Mouse (Mus musculus) left cerebral cortex, postnatal 25 days (tissue): ENCODE measurements around the gene Gm10837. TPM values are rescaled to one million over a fixed set of nuclear protein-coding genes. Genes with fewer than 3 reads are reported as not detected.
"Not testable (repeated sequence)": the region's sequence is repeated elsewhere in the genome, so short reads cannot be mapped to it uniquely, and the experiment has no call there.

Source experiments
- DNase-seq, 2 experiments: peaks; one replicate each; pipeline ENCODE4 v3.0.0; 2022; ENCODE audit warnings: low spot score in 2 of 2, mixed read lengths in 1 of 2
- intact Hi-C: fragments of 180-260 bp; cut with DNase I; formaldehyde crosslinking; loops from one replicate; pipeline ENCODE4 v1.15.1; 2025
- total RNA-seq, 2 experiments: library from RNA; stranded (reverse); gene quantifications; 2 replicates each; pipeline ENCODE4 v1.2.3; 2021

Gene Gm10837
- total RNA-seq = not detected

- intact Hi-C loops = no loop called here
- DNase-seq = no peak
Measured at GRCm38 (mm10) chr14:122490441-122491328, at the start of gene Gm10837. Gm10837 (plus strand) TSS chr14:122490586.

DNA sequence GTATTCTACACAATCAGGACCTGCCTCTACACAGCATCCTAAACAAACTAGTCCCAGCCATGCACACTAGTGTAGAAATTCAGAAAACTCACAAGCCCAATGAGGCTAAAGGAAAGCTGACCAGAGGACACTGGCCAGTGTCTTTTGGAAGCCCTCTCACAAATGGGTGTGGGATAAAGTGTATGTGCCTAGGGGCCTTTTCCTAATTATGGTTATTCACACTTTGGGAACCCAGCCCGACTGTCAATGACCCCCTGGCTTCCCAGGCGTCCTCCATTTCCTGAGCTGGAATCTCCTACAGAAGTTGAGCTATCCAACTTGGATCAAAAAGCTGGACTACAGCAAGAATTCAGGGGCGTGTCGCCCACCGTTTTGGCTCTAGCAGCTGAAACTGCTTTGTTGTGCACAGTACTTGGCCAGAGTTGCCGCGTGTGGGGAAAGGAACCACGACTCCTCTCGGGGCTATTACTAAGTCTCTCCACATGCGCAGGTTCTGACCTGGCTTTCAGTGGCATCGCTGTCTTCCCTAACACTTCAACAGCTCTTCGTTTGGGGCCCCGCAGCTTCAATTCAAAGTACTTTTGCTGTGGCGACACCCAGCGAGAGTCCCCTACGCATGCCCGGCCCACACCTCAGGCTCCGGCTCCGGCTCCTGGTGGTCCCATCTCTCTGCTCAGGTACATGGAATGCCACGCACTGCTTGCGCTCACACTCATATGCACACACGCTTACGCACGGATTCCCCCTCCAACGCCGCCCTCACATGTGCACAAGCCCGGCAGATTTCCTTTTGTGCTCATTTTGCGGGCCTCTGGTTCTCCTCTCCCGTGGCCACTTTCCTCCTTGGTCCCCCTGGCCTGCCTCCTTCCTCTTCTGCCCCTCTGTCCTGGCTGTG lies 40.5 kb upstream of the Gm10837 start:
- intact Hi-C loops = loop anchor here (5.0 kb wide), 3 partner anchors 37 to 223 kb away; no protein-coding TSS in a partner anchor
- DNase-seq = no peak

- intact Hi-C loops = loop anchor here (5.0 kb wide), 3 partner anchors 37 to 223 kb away; no protein-coding TSS in a partner anchor
- peak in 1 of 2 experiments; percentile 37 for DNase-seq
Measured at GRCm38 (mm10) chr14:122450496-122451382, 39.6 kb upstream of the Gm10837 start, which contains the start of gene Gm5089. Gm5089 (minus strand) TSS chr14:122451115.

DNA sequence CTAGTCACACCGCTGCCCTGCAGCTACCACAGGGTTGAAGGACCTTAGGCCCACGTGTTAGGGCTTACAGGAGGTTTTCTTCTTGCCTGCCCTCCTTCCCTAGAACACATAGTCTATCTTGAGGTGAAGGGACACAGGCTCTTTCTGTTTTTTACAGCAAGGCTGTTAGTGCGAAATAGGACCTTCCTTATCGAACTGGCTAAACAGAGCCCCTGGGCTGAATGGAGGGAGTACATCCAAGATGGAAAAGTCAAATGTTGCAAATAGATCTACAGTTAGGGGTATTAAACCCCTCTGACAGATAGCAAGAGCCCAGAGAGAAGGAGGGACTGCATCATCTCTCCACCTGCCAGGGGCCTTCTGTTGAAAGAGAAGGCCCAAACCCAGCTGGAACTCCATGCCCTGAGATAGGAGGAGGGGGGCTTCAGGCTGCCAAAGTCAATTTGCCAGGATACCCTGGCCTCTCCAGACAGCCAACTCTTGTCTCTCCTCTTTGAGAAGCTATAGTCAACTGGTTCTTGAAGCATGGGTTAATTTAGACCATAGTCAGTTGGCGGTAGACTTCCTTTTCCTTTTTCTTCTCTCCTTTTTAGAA lies 38.7 kb upstream of the Gm10837 start:
- intact Hi-C loops = loop anchor here (5.0 kb wide), 3 partner anchors 36 to 224 kb away; no protein-coding TSS in a partner anchor
- DNase-seq = no peak

- intact Hi-C loops = loop anchor here (5.0 kb wide), 3 partner anchors 34 to 226 kb away; no protein-coding TSS in a partner anchor
- no peak for DNase-seq
Measured at GRCm38 (mm10) chr14:122452701-122453387, 37.5 kb upstream of the Gm10837 start.

DNA sequence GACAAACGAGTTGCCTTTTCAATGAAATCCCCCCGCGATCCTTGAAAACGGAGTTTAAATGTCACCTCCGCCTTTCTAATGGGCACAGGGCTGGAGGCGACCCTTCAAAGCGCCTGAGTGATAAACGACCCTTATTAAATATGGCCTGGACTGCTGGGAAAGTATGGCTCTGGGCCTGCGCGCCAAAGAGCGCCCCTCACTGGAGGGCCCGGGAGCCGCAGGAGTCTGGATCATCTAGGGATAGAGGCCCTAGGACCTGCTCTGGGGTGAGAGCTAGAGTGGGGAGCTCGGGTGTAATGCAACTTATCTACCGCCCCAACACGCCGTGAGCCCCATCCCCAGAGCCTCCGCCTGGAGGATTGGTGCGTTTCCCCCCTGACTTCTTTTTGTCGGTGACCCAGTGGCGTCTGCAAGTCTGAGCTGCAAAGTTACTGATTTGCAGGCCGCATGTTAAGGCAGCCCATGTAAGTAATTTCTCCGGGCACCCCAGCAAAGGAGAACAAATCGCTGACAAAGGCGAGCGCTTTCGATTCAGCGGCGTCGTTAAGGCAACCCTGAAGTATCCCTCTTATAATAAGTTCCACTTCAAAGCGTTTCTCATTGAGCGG lies 36.9 kb upstream of the Gm10837 start:
- DNase-seq = peak in 1 of 2 experiments; percentile 53
- intact Hi-C loops = loop anchor here (5.0 kb wide), 3 partner anchors 34 to 226 kb away; no protein-coding TSS in a partner anchor

- intact Hi-C loops = loop anchor here (5.0 kb wide), 3 partner anchors 33 to 227 kb away; no protein-coding TSS in a partner anchor
- no peak for DNase-seq
Measured at GRCm38 (mm10) chr14:122453996-122454738, 36.2 kb upstream of the Gm10837 start.

DNA sequence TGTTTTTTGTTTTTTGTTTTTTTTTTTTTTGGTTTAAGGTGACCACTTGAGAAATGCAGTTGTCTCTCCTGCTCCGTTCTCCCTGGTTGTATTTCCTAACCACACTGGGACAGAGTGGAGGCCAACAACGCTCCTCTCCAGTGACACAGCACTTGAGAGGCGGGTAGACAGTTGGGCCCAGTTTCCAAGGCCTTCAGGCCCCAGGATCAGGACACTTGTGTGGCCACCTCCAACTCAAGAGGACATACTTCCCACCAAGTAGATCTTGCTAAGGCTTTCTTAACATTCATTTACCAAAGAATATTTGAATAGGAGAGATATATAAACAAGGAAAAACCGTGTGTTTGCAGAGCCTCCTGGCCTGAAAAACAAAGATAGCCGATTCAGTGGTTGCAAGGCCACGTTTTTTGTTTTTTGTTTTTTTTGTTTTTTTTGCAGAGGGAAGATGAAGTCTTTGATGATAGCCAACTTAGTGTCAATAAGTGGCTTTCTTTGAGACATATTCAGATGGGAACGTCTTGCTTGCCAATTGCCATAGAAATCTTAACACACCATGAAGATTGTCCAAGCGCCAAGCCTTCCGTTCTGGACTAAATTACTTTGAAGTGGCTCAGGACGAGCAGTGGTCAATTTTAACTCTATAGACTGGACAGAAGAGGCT lies 35.4 kb upstream of the Gm10837 start:
- no peak for DNase-seq
- intact Hi-C loops = loop anchor here (5.0 kb wide), 3 partner anchors 32 to 228 kb away; no protein-coding TSS in a partner anchor

DNA sequence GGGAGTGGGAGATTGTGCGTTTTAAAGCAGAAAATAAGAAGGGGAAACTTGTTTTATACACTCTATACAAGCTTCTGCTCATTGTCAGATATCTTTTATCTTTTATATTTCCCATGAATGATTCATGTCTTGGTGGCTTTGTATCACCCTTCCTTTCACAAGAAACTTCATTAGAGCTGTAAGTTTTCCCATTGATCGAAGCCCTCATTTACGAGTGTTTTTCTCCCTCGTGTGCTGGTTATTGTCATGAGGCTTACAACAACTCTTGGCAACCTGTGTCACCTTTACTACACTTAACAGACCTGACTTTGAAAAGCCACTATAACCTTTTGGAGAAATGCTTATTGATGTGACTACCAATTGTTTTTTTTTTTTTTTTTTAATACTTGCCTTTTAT lies 34.8 kb upstream of the Gm10837 start:
- no peak for DNase-seq
- intact Hi-C loops = no loop called here

GRCm38 (mm10) chr14:122459332-122459731 lies 31.1 kb upstream of the Gm10837 start:
- DNase-seq, intact Hi-C loops: not testable (repeated sequence)

- intact Hi-C loops = loop anchor here (5.0 kb wide), 1 partner anchor 77 kb away; no protein-coding TSS in a partner anchor
- no peak for DNase-seq
Measured at GRCm38 (mm10) chr14:122459776-122460175, 30.6 kb upstream of the Gm10837 start.

DNA sequence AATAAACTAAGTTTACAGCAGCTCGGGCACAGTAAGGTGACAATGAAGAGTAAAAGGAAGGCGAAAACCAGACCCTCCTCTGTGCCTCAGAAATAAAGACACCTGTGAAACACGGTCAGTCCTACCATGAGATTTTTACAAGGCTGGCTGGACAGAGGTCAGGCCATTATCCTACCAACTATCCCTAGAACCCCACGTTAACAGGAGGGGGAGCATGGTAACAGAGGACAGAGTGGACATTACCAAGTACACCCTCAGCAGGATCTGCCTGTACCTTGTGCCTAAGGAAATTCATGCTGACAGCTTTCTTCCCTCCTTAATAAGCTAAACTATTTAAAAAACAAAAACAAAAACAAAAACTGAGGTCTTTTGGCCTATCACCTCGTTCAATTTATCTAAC lies 30.2 kb upstream of the Gm10837 start:
- intact Hi-C loops = loop anchor here (5.0 kb wide), 1 partner anchor 78 kb away; no protein-coding TSS in a partner anchor
- no peak for DNase-seq

- DNase-seq = no peak
Measured at GRCm38 (mm10) chr14:122461500-122461899, 28.9 kb upstream of the Gm10837 start.

DNA sequence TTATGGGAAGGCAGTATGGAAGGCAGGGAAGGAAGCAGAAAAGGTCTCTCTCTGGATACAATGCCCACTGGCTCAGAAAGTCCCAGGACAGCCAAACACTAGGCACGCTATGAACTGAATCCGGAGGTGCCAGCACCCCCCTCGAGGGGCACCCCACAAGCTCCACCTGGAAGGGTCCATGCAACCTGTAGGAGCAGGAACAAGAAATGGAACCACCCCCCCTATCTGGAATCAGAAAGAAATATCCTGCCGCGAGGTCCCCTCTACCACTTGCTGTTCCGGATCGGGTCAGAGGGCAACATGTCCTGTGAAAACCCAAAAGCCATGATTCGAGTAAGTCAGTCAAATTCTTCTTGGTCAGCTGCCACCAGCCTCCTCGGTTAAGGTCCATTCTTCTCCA lies 28.4 kb upstream of the Gm10837 start:
- intact Hi-C loops = loop anchor here (5.0 kb wide), 1 partner anchor 80 kb away; no protein-coding TSS in a partner anchor
- no peak for DNase-seq

More at GRCm38 (mm10) chr14:122461500-122461899, 28.9 kb upstream of the Gm10837 start:
- intact Hi-C loops = loop anchor here (5.0 kb wide), 1 partner anchor 79 kb away; no protein-coding TSS in a partner anchor

DNA sequence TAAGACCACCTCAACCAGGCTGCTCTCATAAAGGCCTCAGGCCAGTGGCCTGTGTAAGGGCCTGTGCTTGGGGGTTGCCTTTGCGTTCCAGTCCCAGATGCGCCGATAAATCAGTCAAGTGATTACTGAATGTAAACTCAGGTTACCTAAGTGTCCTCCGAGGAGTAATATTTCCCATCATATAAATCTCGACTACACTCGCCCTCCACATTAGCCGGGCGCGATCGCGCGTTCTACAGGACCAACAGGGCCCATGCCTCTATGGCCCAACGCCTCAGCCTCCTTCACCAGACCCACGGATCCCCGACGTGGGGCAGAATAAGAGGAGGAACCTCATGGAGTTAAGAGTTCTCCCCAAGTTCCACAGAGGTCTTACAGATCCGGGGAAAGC lies 27.7 kb upstream of the Gm10837 start:
- intact Hi-C loops = loop anchor here (5.0 kb wide), 1 partner anchor 80 kb away; no protein-coding TSS in a partner anchor
- no peak for DNase-seq
